Mouse (Mus musculus) inflammation-experienced regulatory T-cells, adult 16 weeks (primary cell): ENCODE data around the gene Pcnx. TPM values are rescaled to one million over a fixed set of nuclear protein-coding genes. Genes with fewer than 3 reads are reported as not detected.

ENCODE experiments used
- polyA plus RNA-seq: library from polyadenylated mRNA; unstranded; fragments of 100-300 nt; shearing (Covaris generic); gene quantifications from one replicate; pipeline ENCODE4 v1.2.1, GENCODE M21; 2017

The Pcnx gene
- 6.5 TPM for polyA plus RNA-seq

GRCm38 (mm10) chr12:81859351-81860307 lies at the start of gene Pcnx:
Gene Pcnx, plus strand, starts transcription at chr12:81860023.

Other genes starting within 250 kb of the Pcnx start
- gene Ttc9, start 228.8 kb upstream of the Pcnx start, polyA plus RNA-seq, result not detected
- 0.17 TPM for gene Map3k9, start 78.8 kb upstream of the Pcnx start, polyA plus RNA-seq